Mouse (Mus musculus) ES-E14 (cell line): Measurements from ENCODE around the gene Lrrc75a. TPM values are rescaled to one million over a fixed set of nuclear protein-coding genes. Genes with fewer than 3 reads are reported as not detected.

Experiments
- DNase-seq: peaks from one replicate; pipeline ENCODE4 v3.0.0-alpha.2; 2013; ENCODE audit warnings: low read depth, low spot score
- H3K27ac ChIP-seq: 2 replicates; pipeline ENCODE4 v1.5.1; 2012; ENCODE audit warnings: low read depth, mild to moderate bottlenecking, low read length, moderate library complexity, mixed read lengths; ENCODE audit not compliant: poor library complexity, insufficient read depth, severe bottlenecking
- H3K36me3 ChIP-seq: 2 replicates; pipeline ENCODE4 v1.6.1; 2012; ENCODE audit warnings: mild to moderate bottlenecking, low read length, moderate library complexity, mixed read lengths; ENCODE audit not compliant: control insufficient read depth, poor library complexity, insufficient read depth, severe bottlenecking
- H3K4me1 ChIP-seq, 2 experiments: fragments of 150-350 bp in 1 of 2; sonication (generic) in 1 of 2; 2 replicates each; pipeline ENCODE4 v1.6.1; 2012; ENCODE audit warnings: low read length in 2 of 2, mild to moderate bottlenecking in 1 of 2, mixed read lengths in 1 of 2; ENCODE audit not compliant: control insufficient read depth in 2 of 2, insufficient read depth in 2 of 2, poor library complexity in 1 of 2
- H3K4me3 ChIP-seq, 2 experiments: fragments of 150-350 bp in 1 of 2; sonication (generic) in 1 of 2; 2 replicates each; pipeline ENCODE4 v1.5.1; 2012; ENCODE audit warnings: low read length in 2 of 2, low read depth in 1 of 2, mild to moderate bottlenecking in 1 of 2, mixed read lengths in 1 of 2; ENCODE audit not compliant: insufficient read depth in 1 of 2, poor library complexity in 1 of 2, severe bottlenecking in 1 of 2
- H3K9ac ChIP-seq: 2 replicates; pipeline ENCODE4 v1.6.1; 2012; ENCODE audit warnings: low read depth, mild to moderate bottlenecking, low read length, mixed read lengths; ENCODE audit not compliant: poor library complexity, insufficient read depth, severe bottlenecking
- H3K9me3 ChIP-seq: fragments of 150-350 bp; sonication (generic); 2 replicates; pipeline ENCODE4 v1.6.1; 2012; ENCODE audit warnings: low read depth, mild to moderate bottlenecking, low read length; ENCODE audit not compliant: control insufficient read depth, insufficient read depth
- CHD2 ChIP-seq: IDR thresholded peaks from 2 replicates; pipeline ENCODE4 v1.6.1; 2014; ENCODE audit warnings: mild to moderate bottlenecking, low read depth, low read length, inconsistent platforms
- HCFC1 ChIP-seq: IDR thresholded peaks from 2 replicates; pipeline ENCODE4 v1.6.1; 2012; ENCODE audit warnings: low read length, inconsistent platforms, borderline replicate concordance; ENCODE audit not compliant: insufficient read depth
- MAFK ChIP-seq: IDR thresholded peaks from 2 replicates; pipeline ENCODE4 v1.6.1; 2014; ENCODE audit warnings: mild to moderate bottlenecking, low read depth, low read length, inconsistent platforms; ENCODE audit not compliant: insufficient read depth
- ZC3H11A ChIP-seq: IDR thresholded peaks from 2 replicates; pipeline ENCODE4 v1.6.1; 2012; ENCODE audit warnings: low read depth, mild to moderate bottlenecking, inconsistent platforms, low read length, borderline replicate concordance
- ZNF384 ChIP-seq: IDR thresholded peaks from 2 replicates; pipeline ENCODE4 v1.6.1; 2012; ENCODE audit warnings: low read depth, low read length, inconsistent platforms
- in situ Hi-C, 2 experiments: fragments of 600-800 bp; cut with MboI; formaldehyde crosslinking; loops; one replicate each; pipeline ENCODE4 v1.15.1; 2025; ENCODE audit warnings: low sequenced_read_pairs in 2 of 2, inconsistent platforms in 1 of 2; ENCODE audit not compliant: unreplicated experiment in 2 of 2
- total RNA-seq: library from RNA; depleted of rRNA; stranded (reverse); fragments of 300-350 nt; gene quantifications from 2 replicates; pipeline ENCODE4 v1.2.3, GENCODE M21; 2012

Lrrc75a gene
- total RNA-seq, 1 experiment, result 9.9 TPM

- H3K4me1 ChIP-seq, result peaks cover 0 to 11% of the 10 kb centered on the region in 2 experiments; a peak in 2 of 4 replicates
- H3K9me3 ChIP-seq, result no peaks in the 10 kb centered on the region
- H3K27ac ChIP-seq, result no peak overlapping the region
- H3K4me3 ChIP-seq, result peak overlapping the region; percentile 48 to 68
- TF ChIP-seq ZC3H11A, result 0 out of 2 replicates have a peak, but pooled peaks have one; percentile 24
- no peak for TF ChIP-seq HCFC1
- in situ Hi-C loops, result no loop called here
- H3K9ac ChIP-seq, result peak overlapping the region; percentile 18
- peak; percentile 91 for DNase-seq
- H3K36me3 ChIP-seq, result no peaks in the 10 kb centered on the region
These were observed 73.0 kb downstream of the Lrrc75a start for GRCm38 (mm10) chr11:62575297-62575658.

GRCm38 (mm10) chr11:62574703-62575085 lies 73.6 kb downstream of the Lrrc75a start:
- in situ Hi-C loops, result no loop called here
- no peak for DNase-seq
- TF ChIP-seq HCFC1, result no peak

GRCm38 (mm10) chr11:62573959-62574702 lies 74.2 kb downstream of the Lrrc75a start, which contains the start of gene Trpv2:
Gene Trpv2 (plus strand): TSS chr11:62574486.
- Histone ChIP-seq H3K36me3 (no peaks in the 10 kb centered on the region), H3K4me1 (peaks cover 0 to 11% of the 10 kb centered on the region in 2 experiments; a peak in 2 of 4 replicates), H3K9ac (no peak within 1 kb of the TSS), H3K9me3 (no peaks in the 10 kb centered on the region), H3K27ac (no peak within 1 kb of the TSS), H3K4me3 (peak within 1 kb of the TSS in 1 of 2 experiments; percentile 68; a peak in 2 of 4 replicates)
- DNase-seq, result no peak
- in situ Hi-C loops, result no loop called here
- 0 out of 2 replicates have a peak, but pooled peaks have one; percentile 24 for TF ChIP-seq ZNF384
- TF ChIP-seq HCFC1, result no peak

More at GRCm38 (mm10) chr11:62574703-62575085, 73.6 kb downstream of the Lrrc75a start:
- Histone ChIP-seq H3K4me3 (no peak overlapping the region), H3K27ac (no peak overlapping the region), H3K4me1 (peaks cover 0 to 11% of the 10 kb centered on the region in 2 experiments; a peak in 2 of 4 replicates), H3K9ac (no peak overlapping the region), H3K36me3 (no peaks in the 10 kb centered on the region), H3K9me3 (no peaks in the 10 kb centered on the region)

- Histone ChIP-seq H3K4me3 (no peak overlapping the region), H3K36me3 (no peaks in the 10 kb centered on the region), H3K9ac (no peak overlapping the region), H3K4me1 (peaks cover 0 to 4% of the 10 kb centered on the region in 2 experiments; a peak in 1 of 4 replicates), H3K27ac (no peak overlapping the region), H3K9me3 (no peaks in the 10 kb centered on the region)
- no peak for DNase-seq
- no peak for TF ChIP-seq MAFK
- no peak for TF ChIP-seq CHD2
- no peak for TF ChIP-seq HCFC1
- no peak for TF ChIP-seq ZC3H11A
- no peak for TF ChIP-seq ZNF384
- in situ Hi-C loops, result no loop called here
These were observed 80.0 kb downstream of the Lrrc75a start for GRCm38 (mm10) chr11:62568300-62568699.

GRCm38 (mm10) chr11:62566211-62566610 lies 82.1 kb downstream of the Lrrc75a start:
- H3K9ac ChIP-seq, result no peak overlapping the region
- peaks cover 0 to 4% of the 10 kb centered on the region in 2 experiments; a peak in 1 of 4 replicates for H3K4me1 ChIP-seq
- TF ChIP-seq MAFK (no peak), CHD2 (no peak), ZC3H11A (no peak), HCFC1 (no peak), ZNF384 (no peak)
- H3K27ac ChIP-seq, result no peak overlapping the region
- no peak overlapping the region for H3K4me3 ChIP-seq
- no peak for DNase-seq
- H3K9me3 ChIP-seq, result no peaks in the 10 kb centered on the region
- H3K36me3 ChIP-seq, result no peaks in the 10 kb centered on the region
- in situ Hi-C loops, result no loop called here
